Mouse (Mus musculus): ENCODE results near the gene Cacna2d2. TPM values are rescaled to one million over a fixed set of nuclear protein-coding genes. Genes with fewer than 3 reads are reported as not detected.

The Cacna2d2 gene
- polyA plus RNA-seq, 1 experiment from 2014 or later: 7.9 TPM

GRCm38 (mm10) chr9:107502131-107502846 lies 102.9 kb downstream of the Cacna2d2 start:
- H3K4me1 ChIP-seq (ENCODE audit: control insufficient read depth, insufficient read depth, low read length): peaks cover 29% of the 10 kb centered on the region
- 0 out of 2 replicates have a peak, but pooled peaks cover 7% of the 10 kb centered on the region for H3K36me3 ChIP-seq (ENCODE audit: control insufficient read depth, insufficient read depth, low read length)
- H3K4me2 ChIP-seq (ENCODE audit: low read length): no peak overlapping the region
- 89% methylated on average over 12 of the region's 12 CpGs for WGBS
- no peak overlapping the region for H3K9ac ChIP-seq (replicated peaks; ENCODE audit: low read length)
- H3K27me3 ChIP-seq (ENCODE audit: control insufficient read depth, insufficient read depth, low read length): no peaks in the 10 kb centered on the region
- H3K27ac ChIP-seq (replicated peaks; ENCODE audit: low read depth, low read length): no peak overlapping the region
- no peak overlapping the region for H3K4me3 ChIP-seq (replicated peaks; ENCODE audit: low read depth, low read length)
- ATAC-seq (ENCODE audit: low FRiP score, low TSS enrichment): no peak
- H3K9me3 ChIP-seq (ENCODE audit: control insufficient read depth, low read length): no peaks in the 10 kb centered on the region
- DNase-seq: no peak

- WGBS: 55% methylated on average over 19 of the region's 19 CpGs
- Histone ChIP-seq H3K27ac (replicated peaks; ENCODE audit: low read depth, low read length) (peak overlapping the region; percentile 72), H3K4me3 (replicated peaks; ENCODE audit: low read depth, low read length) (no peak overlapping the region), H3K9me3 (ENCODE audit: control insufficient read depth, low read length) (no peaks in the 10 kb centered on the region), H3K27me3 (ENCODE audit: control insufficient read depth, insufficient read depth, low read length) (no peaks in the 10 kb centered on the region), H3K4me2 (ENCODE audit: low read length) (no peak overlapping the region), H3K36me3 (ENCODE audit: control insufficient read depth, insufficient read depth, low read length) (no peaks in the 10 kb centered on the region), H3K4me1 (ENCODE audit: control insufficient read depth, insufficient read depth, low read length) (peaks cover 49% of the 10 kb centered on the region), H3K9ac (replicated peaks; ENCODE audit: low read length) (0 out of 2 replicates have a peak overlapping the region, but pooled peaks have one; percentile 20)
- 0 out of 2 replicates have a peak, but pooled peaks have one; percentile 15 for ATAC-seq (ENCODE audit: low FRiP score, low TSS enrichment)
- no peak for DNase-seq
Observed at GRCm38 (mm10) chr9:107504662-107505537, 105.5 kb downstream of the Cacna2d2 start.

GRCm38 (mm10) chr9:107508266-107508665 lies 108.9 kb downstream of the Cacna2d2 start:
- peaks cover 54% of the 10 kb centered on the region for H3K4me1 ChIP-seq (ENCODE audit: control insufficient read depth, insufficient read depth, low read length)
- H3K9ac ChIP-seq (replicated peaks; ENCODE audit: low read length): no peak overlapping the region; the same call in 1 of the 2 replicates
- no peaks in the 10 kb centered on the region for H3K9me3 ChIP-seq (ENCODE audit: control insufficient read depth, low read length)
- H3K4me2 ChIP-seq (ENCODE audit: low read length): no peak overlapping the region
- no peaks in the 10 kb centered on the region for H3K36me3 ChIP-seq (ENCODE audit: control insufficient read depth, insufficient read depth, low read length)
- peak overlapping the region; percentile 52; the same call in 1 of the 2 replicates for H3K27ac ChIP-seq (replicated peaks; ENCODE audit: low read depth, low read length)
- ATAC-seq (ENCODE audit: low FRiP score, low TSS enrichment) (no peak), DNase-seq (peak; percentile 72)
- no peaks in the 10 kb centered on the region for H3K27me3 ChIP-seq (ENCODE audit: control insufficient read depth, insufficient read depth, low read length)
- H3K4me3 ChIP-seq (replicated peaks; ENCODE audit: low read depth, low read length): no peak overlapping the region
- 50% methylated on average over 10 of the region's 10 CpGs for WGBS

GRCm38 (mm10) chr9:107510384-107511100 lies 111.1 kb downstream of the Cacna2d2 start:
- Histone ChIP-seq H3K4me3 (replicated peaks; ENCODE audit: low read depth, low read length) (no peak overlapping the region), H3K4me2 (ENCODE audit: low read length) (no peak overlapping the region), H3K4me1 (ENCODE audit: control insufficient read depth, insufficient read depth, low read length) (peaks cover 35% of the 10 kb centered on the region), H3K9ac (replicated peaks; ENCODE audit: low read length) (no peak overlapping the region), H3K27ac (replicated peaks; ENCODE audit: low read depth, low read length) (peak overlapping the region; percentile 79), H3K9me3 (ENCODE audit: control insufficient read depth, low read length) (no peaks in the 10 kb centered on the region), H3K36me3 (ENCODE audit: control insufficient read depth, insufficient read depth, low read length) (no peaks in the 10 kb centered on the region), H3K27me3 (ENCODE audit: control insufficient read depth, insufficient read depth, low read length) (no peaks in the 10 kb centered on the region)
- WGBS: 81% methylated on average over 14 of the region's 14 CpGs
- no peak for ATAC-seq (ENCODE audit: low FRiP score, low TSS enrichment)
- DNase-seq: no peak

GRCm38 (mm10) chr9:107511436-107511835 lies 112.0 kb downstream of the Cacna2d2 start:
- peaks cover 32% of the 10 kb centered on the region for H3K4me1 ChIP-seq (ENCODE audit: control insufficient read depth, insufficient read depth, low read length)
- peak; percentile 59 for DNase-seq

GRCm38 (mm10) chr9:107512326-107512725 lies 112.9 kb downstream of the Cacna2d2 start:
- Histone ChIP-seq H3K27ac (replicated peaks; ENCODE audit: low read depth, low read length) (peak overlapping the region; percentile 79), H3K4me1 (ENCODE audit: control insufficient read depth, insufficient read depth, low read length) (peaks cover 29% of the 10 kb centered on the region), H3K36me3 (ENCODE audit: control insufficient read depth, insufficient read depth, low read length) (0 out of 2 replicates have a peak, but pooled peaks cover 2% of the 10 kb centered on the region), H3K4me2 (ENCODE audit: low read length) (no peak overlapping the region), H3K27me3 (ENCODE audit: control insufficient read depth, insufficient read depth, low read length) (no peaks in the 10 kb centered on the region), H3K9me3 (ENCODE audit: control insufficient read depth, low read length) (no peaks in the 10 kb centered on the region), H3K4me3 (replicated peaks; ENCODE audit: low read depth, low read length) (no peak overlapping the region), H3K9ac (replicated peaks; ENCODE audit: low read length) (no peak overlapping the region)
- 49% methylated on average over 16 of the region's 16 CpGs for WGBS
- no peak for DNase-seq
- no peak for ATAC-seq (ENCODE audit: low FRiP score, low TSS enrichment)

More at GRCm38 (mm10) chr9:107511436-107511835, 112.0 kb downstream of the Cacna2d2 start:
- H3K9ac ChIP-seq (replicated peaks; ENCODE audit: low read length): no peak overlapping the region
- H3K36me3 ChIP-seq (ENCODE audit: control insufficient read depth, insufficient read depth, low read length): no peaks in the 10 kb centered on the region
- no peaks in the 10 kb centered on the region for H3K27me3 ChIP-seq (ENCODE audit: control insufficient read depth, insufficient read depth, low read length)
- H3K4me2 ChIP-seq (ENCODE audit: low read length): no peak overlapping the region
- ATAC-seq (ENCODE audit: low FRiP score, low TSS enrichment): no peak; the same call in 1 of the 2 replicates
- peak overlapping the region; percentile 79 for H3K27ac ChIP-seq (replicated peaks; ENCODE audit: low read depth, low read length)
- no peak overlapping the region for H3K4me3 ChIP-seq (replicated peaks; ENCODE audit: low read depth, low read length)
- WGBS: 48% methylated on average over 8 of the region's 8 CpGs
- H3K9me3 ChIP-seq (ENCODE audit: control insufficient read depth, low read length): no peaks in the 10 kb centered on the region

GRCm38 (mm10) chr9:107514303-107514955 lies 115.0 kb downstream of the Cacna2d2 start:
- Histone ChIP-seq H3K9ac (replicated peaks; ENCODE audit: low read length) (no peak overlapping the region), H3K9me3 (ENCODE audit: control insufficient read depth, low read length) (no peaks in the 10 kb centered on the region), H3K4me1 (ENCODE audit: control insufficient read depth, insufficient read depth, low read length) (peaks cover 12% of the 10 kb centered on the region), H3K4me3 (replicated peaks; ENCODE audit: low read depth, low read length) (no peak overlapping the region), H3K4me2 (ENCODE audit: low read length) (no peak overlapping the region), H3K36me3 (ENCODE audit: control insufficient read depth, insufficient read depth, low read length) (peaks cover 11% of the 10 kb centered on the region), H3K27ac (replicated peaks; ENCODE audit: low read depth, low read length) (peak overlapping the region; percentile 3; the same call in 1 of the 2 replicates), H3K27me3 (ENCODE audit: control insufficient read depth, insufficient read depth, low read length) (no peaks in the 10 kb centered on the region)
- 27% methylated on average over 14 of the region's 14 CpGs for WGBS
- ATAC-seq (ENCODE audit: low FRiP score, low TSS enrichment) (peak; percentile 35; the same call in 1 of the 2 replicates), DNase-seq (peak; percentile 94)

- H3K27me3 ChIP-seq (ENCODE audit: control insufficient read depth, insufficient read depth, low read length): peaks cover 5% of the 10 kb centered on the region; the same call in 1 of the 2 replicates
- peaks cover 17% of the 10 kb centered on the region for H3K4me1 ChIP-seq (ENCODE audit: control insufficient read depth, insufficient read depth, low read length)
- WGBS: 25% methylated on average over 6 of the region's 6 CpGs
- no peaks in the 10 kb centered on the region for H3K9me3 ChIP-seq (ENCODE audit: control insufficient read depth, low read length)
- DNase-seq: peak; percentile 41
- no peak overlapping the region for H3K4me3 ChIP-seq (replicated peaks; ENCODE audit: low read depth, low read length)
- ATAC-seq (ENCODE audit: low FRiP score, low TSS enrichment): no peak
- H3K27ac ChIP-seq (replicated peaks; ENCODE audit: low read depth, low read length): no peak overlapping the region
- peaks cover 11% of the 10 kb centered on the region for H3K36me3 ChIP-seq (ENCODE audit: control insufficient read depth, insufficient read depth, low read length)
- H3K4me2 ChIP-seq (ENCODE audit: low read length): no peak overlapping the region
- no peak overlapping the region for H3K9ac ChIP-seq (replicated peaks; ENCODE audit: low read length)
Observed at GRCm38 (mm10) chr9:107520331-107520730, 120.9 kb downstream of the Cacna2d2 start.
